Mouse (Mus musculus) ovary, postnatal 14 days (tissue): ENCODE measurements at regions not wholly inside any gene's neighbourhood (a gene's known extent, or its start where the extent isn't known, plus 50 kb on each side); places are given as distances from the start of the nearest gene placed in this dataset.

Source experiments
- DNase-seq: peaks from one replicate; pipeline ENCODE4 v3.0.0; 2022; ENCODE audit warnings: low spot score

DNA sequence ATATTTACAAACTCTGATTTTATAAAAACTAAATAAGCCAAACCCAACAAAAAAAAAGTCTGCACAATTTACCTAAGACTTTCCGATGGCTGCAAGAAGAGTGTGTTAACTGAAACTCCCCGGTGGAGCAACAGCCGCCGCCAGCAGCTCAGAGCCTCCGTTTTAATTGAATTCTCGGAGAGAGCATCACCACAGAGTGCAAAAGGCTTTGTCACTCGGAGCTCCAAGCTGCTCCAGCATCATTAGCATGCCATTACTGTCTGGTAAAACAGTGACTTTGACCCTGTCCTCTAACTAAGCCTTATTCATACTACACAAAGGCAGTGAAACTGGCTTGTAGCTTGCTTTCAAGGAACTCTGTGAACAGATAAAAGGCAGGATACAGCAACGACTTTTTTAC lies 176.5 kb downstream of the Efnb2 start:
- DNase-seq: no peak

DNA sequence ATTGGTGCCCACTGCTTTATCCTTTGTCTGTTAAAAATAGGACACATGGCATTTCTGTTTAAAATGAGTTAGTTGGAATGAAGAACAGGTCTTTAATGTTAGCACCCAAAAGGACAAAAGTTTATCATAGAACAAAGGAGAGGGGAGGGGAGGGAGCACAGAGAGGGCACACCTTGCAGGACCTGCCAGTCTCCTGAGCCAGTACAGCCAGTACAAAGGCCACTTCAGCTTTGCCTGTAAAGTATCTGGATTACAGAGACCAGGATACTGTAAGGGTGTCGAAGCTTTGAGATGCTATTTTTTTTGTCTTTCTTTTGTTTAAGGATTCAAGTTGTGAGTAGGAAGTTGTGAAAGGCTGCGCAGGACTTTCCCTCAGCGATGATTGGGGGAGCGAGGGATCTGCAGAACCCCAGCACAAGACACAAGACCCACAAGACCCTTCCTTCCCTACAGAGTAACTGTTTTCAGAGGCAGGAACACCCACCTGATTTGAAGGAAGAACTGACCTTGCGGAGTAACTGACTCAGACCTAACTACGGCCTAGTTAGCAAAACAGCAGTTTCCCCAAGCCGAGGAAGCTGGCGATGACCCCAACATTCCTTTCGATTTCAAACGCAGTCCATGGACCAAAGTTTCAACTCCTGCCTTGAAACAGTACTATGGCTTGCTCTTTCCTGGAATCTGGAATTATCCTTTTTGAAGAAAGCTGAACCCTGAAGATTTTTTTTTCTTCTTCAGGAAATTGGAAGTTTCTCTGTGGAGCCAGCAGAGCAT lies 178.1 kb downstream of the Efnb2 start:
- DNase-seq: no peak

DNA sequence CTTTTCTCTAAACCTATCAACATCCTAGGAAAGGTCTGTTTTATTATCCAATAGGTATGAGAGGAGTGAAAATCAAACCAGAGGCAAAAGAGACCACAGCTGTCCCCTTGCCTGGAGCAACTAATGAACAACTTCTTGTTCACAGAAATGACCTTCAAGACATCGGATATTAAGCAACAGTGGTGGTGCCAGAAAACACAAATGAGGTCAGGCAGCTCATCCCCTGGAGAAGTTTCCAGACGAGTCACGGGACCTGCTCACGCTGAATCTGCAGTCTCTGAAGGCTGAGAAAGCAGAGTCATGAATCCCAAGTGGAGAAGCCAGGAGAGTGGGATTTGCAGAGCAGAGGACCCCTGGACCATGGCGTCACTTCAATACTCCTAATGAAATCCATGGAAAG lies 183.6 kb downstream of the Efnb2 start:
- no peak for DNase-seq

DNA sequence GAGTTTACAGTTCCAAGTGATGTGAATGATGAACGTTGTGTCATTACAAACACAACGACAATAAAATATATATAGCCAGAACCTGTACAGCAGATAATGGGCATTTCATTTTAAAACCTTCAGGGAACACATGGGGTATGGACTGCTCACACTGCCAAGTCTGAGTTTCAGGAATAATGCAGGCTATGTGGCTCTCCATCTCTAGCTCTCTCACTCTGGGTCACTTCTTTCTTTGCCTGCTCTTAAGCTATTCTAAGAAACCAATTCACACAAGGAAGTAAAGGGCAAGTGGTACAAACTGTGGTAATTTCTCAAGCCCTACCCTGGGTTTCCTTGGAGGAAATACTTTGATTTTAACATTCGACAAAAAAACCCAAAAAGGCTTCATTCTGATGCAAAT lies 192.5 kb downstream of the Efnb2 start:
- DNase-seq: no peak

DNA sequence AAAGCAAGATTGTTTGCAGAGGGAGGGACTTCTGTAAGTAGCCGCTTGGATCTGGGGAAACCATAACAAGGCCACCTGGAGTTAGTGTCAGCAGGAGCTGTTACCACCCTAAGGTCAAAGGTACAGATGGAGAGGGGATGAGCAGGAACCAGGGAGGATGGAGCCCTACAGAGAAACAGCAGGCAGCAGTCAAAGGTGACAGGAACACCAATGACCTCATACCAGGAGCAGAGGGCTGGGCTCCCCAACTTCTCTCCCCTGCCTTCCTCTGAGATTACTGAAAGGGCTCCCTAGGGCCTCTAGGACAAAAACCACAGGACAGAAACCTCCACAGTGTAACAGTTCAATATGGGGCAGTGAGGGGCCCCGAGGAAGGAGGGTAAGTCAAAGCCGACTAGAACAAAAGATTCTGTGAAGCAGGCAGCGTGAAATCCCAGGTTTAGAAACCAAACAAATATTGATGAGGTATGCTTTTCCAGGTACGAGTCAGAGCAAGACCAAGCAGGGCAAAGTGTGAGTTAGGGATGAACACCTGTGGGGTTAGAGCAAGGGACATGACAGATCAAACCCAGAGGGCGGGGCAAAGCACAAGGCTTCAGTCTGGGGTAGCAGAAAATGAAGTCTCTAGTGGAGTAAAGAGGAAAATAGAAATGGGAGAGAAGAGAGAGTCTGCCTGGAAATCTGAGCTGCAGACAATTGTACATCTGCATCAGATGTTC lies 194.4 kb downstream of the Efnb2 start:
- DNase-seq: no peak

DNA sequence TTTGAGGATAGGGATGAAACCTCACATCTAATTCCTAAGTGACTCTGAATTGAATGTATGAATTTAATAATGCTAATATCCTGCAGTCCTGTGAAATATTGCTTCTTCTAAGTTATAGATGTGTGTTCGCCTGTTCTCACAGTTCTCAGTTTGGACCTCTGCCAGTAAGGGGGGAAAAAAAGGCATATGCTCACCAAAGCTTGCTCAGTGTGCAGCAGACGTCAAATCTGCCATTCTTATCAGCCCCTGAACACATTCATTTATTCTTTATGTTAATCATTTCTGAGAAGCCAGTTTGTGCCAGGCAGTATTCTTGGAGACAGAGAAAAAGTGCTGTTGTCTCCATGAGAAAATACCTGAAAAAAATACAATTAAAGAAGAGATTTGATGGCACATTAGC lies 198.6 kb downstream of the Efnb2 start:
- no peak for DNase-seq

DNA sequence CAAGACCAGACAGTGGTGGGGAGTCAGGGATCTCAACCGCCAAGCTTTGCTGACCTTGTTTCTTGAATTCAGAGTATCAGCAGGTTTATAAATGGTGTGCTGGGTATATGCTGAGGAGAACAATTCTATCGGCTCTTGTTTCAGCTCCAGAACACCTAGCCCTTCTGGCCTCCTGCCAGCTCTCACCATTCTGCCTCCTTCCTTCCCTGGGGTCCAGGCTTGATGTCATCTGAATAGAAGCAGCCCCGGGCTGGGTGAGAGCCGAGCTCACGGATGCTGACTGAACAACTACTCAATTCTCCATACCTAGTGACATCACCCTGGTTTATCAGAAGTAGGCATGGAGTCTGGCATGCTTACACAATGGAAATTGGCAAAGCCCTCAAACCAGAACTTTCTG lies 203.5 kb downstream of the Efnb2 start:
- DNase-seq: no peak

DNA sequence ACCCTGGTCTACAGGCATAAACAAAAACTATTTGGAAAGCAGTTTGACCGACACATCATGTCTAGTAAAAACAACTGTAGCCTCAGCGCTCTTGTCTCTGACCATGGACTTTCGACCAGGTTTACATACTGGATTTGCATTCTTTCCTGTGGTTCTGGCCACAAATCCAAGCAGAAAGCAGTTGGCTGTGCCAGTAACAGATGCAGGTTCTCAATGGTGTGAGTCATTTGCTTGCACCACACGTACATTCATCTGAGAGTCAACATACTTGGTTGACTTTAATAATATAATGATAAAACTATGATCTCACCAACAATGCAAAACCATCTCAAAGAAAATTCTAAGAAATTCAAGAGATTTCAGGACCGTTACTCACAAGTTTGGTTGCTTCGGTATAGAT lies 207.1 kb downstream of the Efnb2 start:
- no peak for DNase-seq

DNA sequence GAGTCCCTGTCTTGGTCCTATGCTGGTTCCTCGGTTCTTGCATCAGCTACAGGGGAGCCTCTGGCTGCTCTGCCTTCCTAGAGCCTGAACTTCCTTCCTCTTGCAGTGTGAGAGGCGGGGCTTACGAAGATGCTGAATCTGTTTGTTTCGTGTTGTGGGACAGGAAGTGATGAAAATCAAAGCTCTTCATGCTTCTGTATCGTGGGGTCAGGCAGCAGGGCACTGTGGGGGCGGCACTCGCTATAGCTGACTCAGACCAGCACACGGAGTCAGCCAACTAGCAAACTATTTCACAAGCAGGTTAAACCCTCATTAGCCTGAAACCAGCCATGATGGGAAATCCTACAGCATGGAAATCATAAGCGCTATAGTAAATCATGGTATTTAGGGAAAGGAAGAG lies 208.8 kb downstream of the Efnb2 start:
- no peak for DNase-seq

DNA sequence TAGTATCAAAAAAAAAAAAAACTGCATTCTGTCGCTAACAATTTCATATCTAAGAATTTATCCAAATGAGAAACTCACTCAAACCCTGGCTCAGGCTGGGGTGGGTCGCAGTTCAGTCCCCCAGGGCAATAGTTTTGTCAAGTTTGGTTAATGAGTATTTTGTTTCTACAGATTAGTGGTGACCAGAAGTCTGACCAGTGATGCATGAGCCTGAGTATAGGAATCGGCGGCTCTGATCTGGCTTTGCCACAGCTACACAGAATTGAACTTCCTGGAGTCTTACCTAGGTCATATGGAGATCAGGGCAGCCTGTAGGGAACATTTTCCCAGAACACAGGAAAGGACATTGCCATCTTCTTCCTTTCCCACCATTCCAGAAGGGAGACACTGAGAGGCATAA lies 212.1 kb downstream of the Efnb2 start:
- DNase-seq: no peak

DNA sequence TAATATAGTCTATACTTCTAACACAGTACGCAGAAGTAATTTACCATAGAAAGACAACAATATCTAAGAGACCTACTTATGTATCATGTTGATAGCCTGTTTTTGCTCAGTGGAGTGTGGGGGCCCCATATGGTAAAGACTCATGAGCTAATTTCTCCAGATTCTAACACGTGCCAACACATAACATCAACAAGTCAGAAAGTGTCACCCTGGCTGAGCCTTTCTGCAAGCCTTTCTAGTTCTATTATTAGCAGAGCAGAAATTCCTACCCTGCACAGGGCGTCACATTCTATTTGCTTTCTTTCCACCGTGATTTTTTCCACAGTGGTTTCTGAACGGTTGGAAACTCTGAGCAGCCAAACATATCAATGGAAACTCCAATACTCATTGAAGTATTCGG lies 219.5 kb downstream of the Efnb2 start:
- DNase-seq: no peak

DNA sequence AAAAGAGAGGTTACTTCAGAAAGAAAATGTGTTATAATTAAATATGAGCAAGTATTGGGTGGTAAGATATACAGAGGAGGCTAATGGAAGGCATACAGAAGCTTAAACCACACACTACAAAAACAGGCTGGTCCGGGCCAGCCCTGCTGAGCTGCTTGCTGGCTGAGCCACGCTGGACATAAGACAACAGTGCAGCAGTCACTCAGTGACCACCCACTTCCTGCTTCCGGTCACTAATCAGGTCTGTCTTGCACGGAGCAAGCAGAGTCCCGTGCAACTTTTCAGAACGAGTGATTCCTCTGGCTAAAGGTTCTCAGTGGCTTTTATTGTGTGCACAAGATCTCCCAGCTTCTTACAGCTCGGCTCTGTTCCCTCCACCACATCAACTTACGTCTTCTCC lies 220.1 kb downstream of the Efnb2 start:
- DNase-seq: no peak

DNA sequence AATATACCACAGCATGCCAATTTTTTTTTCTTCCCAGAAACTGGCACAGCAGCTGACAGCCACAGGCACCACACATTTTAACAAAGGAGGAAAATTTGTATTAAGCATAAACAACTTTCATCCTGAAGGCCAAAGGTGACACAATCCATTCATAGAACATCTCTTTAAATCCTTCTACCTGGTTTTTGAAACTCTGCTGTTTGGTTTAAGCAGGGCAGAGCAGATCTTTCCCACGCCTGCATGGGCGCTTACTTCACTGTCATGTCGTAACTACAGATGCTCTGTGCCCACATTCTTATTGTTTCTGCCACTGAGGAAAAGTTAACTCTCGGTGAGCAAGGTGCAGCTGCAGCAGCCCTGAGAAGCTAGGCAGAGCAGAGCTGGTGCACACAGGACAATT lies 234.8 kb downstream of the Efnb2 start:
- DNase-seq: no peak

DNA sequence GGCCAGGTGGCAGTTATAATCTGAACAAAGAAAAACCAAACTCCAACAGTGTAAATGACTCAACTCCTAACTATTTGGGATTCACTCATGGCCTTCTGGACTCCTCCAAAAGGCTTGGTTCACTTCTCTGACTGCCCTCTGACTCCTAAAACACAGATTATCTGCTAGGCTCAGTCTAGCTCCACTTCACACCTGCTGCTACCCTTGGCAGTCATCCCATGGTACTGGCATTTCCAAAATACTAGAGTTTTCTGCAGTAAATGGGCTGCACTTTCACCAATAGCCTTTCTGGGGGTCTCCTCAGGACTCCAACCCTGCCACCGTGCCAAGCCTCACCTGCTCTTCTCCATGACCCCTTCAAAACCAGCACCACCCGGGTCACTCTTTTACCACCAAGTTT lies 237.6 kb downstream of the Efnb2 start:
- DNase-seq: no peak

DNA sequence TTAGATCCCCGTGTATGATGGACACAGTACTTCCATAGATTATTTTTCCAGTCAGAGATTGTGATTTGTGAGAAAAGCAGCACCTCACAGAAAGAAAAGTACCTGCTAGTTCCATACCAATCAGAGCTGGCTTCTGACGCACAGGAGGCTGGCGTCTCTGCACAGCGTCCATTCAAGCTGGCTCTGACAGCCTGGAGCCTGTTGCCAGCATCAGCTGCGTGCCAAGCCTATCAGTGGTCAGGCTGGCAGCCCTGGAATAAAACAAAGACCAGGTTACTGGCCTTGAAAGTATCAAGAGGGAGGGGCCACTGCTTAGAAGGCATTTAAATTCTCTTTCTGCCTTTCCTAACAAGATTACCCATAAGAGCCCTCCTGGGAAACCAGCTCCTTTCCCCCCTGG lies 239.3 kb downstream of the Efnb2 start:
- DNase-seq: no peak

DNA sequence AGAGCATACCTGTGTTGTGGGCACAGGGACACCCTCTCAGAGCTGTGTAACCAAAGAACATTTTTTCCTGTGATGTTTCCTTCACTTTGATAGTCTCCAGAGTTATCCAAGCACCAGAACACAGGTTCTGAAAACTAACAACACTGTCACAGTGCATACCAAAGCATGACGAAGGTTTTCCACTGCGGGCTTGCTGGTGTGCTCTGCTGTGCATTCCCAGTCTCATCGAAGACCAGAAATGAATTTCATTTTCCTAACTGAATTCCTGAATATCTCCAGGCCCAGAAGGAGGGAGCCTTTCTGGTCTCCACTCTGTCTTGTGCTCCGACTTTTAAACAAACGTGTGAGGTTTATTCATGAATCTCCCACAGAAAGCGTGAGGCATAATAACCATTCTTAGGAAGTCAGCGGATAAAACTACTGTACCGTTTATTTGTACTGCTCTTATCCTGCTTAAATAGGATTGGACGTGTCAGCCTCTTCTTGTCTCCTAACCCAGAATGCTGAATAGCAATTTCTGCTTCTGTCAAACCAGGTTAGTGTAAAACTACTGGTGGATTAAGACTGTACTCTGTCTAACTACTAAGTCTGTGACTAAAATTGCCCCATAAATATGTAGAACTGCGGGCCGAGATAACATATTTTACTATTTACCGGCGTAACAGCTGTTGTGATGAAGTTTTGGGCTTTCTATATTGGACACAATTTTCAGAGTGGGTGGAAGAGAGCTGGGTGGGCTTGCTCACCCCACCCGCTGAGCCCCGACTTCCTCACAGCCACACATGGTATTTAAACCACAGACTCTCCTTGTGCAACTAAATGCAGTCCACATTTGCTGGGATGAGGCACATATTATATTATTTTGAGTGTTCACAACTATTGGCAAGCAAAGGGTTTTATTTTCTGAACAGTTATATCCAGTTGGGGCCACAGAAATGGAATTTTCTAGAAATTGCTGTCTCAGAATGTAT lies 241.4 kb downstream of the Efnb2 start:
- no peak for DNase-seq

DNA sequence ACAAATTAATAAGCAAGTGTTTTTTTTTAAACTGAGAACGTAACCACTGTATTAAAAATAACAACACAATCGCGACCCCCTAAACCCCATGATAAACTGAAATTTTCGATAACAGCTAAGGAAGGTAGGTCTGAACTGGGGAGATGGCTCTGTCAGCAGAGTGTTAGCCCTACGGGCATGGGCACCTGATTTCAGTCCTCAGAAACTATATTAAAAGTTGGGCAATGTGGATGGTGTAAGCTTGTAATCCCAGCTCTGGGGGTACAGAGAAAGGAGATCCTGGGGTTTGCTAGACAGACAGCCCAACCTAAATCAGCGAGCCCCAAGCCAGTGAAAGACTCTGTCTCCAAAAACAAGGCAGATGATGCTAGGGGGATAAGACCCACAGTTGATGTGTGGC lies 242.1 kb downstream of the Efnb2 start:
- DNase-seq: no peak

DNA sequence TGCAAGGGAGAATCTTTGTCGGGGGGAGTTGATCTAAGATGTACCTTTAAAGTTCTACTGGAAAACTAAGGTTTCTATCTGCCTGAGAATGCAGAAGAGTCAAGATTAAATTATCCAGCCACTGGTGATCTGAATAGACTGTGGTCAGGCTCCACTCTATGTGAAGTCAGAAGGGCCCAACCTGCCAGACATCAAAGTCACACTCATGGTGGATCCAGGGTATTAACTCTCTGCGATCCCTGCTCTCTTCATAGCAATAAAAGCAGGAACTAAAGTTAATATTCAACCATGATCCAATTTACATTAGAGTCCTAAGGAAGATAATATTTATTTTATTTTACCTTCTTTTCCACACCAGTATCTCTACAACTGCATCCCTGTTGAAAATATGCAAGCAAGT lies 242.5 kb downstream of the Efnb2 start:
- no peak for DNase-seq

DNA sequence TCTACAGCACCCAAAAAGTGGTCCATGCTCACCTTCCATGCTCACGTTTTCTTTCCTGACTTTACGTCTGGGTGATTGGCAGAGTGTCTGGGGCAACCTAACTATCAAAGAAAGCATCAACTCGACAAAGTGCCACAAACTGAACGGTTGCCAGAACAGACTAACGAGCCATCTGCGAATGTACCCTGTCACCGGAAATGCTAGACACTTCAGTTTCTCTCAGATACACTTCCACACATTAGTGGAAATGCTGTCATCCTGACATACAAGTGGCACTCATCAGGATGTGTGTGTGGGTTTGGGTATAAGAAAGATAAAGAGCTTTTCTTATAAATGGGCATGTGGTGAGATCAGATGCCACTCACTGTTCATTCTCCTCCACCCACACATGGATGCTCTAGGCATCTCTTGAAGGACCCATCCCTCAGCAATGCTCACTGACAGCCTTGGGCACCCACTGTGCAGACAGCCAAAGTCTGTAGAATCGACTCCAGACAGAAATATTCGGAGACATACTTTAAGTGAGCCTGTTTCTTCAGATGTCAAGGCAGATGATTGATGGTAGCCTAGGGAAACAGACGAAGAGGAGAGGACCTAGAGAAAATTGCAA lies 244.8 kb downstream of the Efnb2 start:
- no peak for DNase-seq

DNA sequence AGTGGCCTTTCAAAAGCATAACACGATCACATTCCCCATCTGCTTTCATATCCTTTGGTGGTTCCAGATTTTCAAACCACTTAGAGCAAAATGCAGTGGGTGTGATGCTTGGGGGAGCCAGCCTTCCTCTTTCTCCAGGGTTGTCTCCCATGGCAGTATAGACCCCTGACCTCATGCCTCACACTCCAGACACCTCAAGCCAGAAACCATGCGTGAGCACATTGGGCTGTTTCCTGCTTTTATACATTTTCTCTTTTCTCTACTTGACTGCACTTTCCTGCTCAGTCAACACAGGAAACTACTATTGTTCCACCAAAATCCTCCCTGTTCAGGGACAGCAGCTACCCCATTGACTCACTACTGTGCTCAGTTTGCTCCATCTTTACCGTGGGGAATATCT lies 253.7 kb downstream of the Efnb2 start:
- DNase-seq: no peak

DNA sequence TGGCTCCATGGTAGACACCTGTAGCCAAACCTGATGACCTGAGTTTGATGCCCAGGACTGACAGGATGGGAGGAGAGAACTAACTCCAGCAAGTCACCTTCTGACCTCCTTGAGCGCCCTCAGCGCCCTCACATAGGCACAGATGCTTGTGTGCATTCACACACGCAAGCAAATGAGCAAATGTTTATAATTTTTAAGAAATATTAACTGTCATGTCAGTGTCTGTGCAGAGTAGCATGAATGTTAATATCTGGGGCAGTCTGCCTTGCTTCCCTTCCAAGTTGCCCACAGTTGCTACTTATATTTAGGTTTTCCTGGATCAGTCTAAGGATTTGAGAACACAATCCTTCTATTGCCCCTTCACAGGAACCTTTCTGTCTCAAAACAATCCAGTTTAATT lies 257.6 kb downstream of the Efnb2 start:
- no peak for DNase-seq

DNA sequence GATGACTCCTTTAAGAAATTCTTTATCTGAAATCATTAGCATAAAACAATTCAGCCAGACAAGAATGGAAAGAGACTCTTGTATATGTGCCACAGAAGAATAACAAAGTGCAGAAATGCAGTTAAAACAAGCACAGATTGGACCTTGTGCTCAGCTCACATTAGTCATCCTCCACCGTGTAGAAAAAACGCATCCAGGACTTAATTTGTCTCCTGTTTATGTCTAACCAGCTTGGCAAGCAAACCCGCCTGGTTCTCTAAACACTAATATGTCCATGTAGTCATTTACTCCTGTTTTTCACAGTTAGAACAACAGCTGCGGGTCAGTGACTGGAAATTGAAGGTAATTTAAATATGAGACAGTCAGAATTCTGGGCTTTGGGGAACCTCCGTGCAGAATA lies 268.7 kb downstream of the Efnb2 start:
- DNase-seq: no peak
